Mouse (Mus musculus) stomach, postnatal 0 days (tissue): Measurements from ENCODE around the gene Cdc42bpa.

Experiments used
- CTCF ChIP-seq: IDR thresholded peaks from 2 replicates; pipeline ENCODE4 v1.5.1; 2016; ENCODE audit warnings: antibody characterized with exemption, low read depth, mild to moderate bottlenecking, moderate library complexity
- EP300 ChIP-seq: optimal IDR thresholded peaks from 2 replicates; pipeline ENCODE3; 2016; ENCODE audit warnings: antibody characterized with exemption

DNA sequence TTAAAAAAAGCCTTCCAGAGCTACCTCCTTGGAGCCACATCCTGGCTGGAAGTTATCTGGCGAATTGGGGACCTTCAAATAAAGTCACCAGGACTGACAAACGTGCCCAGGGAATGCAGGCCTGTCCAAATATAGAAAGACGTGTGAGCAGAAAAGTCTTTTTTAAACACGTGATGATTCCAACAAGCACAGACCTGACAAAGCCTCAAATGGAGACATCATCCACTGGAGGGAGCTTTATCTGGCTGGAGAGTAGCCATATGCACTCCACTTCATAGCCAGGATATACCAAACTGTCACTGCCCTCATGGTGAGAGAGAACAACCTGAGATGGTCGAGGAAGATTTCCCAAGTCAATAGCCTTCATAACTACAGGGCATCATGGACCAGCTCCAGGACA lies 225.6 kb downstream of the Cdc42bpa start:
- TF ChIP-seq CTCF, result peak; percentile 52
- TF ChIP-seq EP300, result no peak
